Mouse (Mus musculus) thymus, postnatal 10 days (tissue): ENCODE measurements around the gene Whamm.

Source experiments
- DNase-seq, 2 experiments: peaks; one replicate each; pipeline ENCODE4 v3.0.0; 2021; ENCODE audit warnings: low spot score in 2 of 2

The Whamm gene

DNA sequence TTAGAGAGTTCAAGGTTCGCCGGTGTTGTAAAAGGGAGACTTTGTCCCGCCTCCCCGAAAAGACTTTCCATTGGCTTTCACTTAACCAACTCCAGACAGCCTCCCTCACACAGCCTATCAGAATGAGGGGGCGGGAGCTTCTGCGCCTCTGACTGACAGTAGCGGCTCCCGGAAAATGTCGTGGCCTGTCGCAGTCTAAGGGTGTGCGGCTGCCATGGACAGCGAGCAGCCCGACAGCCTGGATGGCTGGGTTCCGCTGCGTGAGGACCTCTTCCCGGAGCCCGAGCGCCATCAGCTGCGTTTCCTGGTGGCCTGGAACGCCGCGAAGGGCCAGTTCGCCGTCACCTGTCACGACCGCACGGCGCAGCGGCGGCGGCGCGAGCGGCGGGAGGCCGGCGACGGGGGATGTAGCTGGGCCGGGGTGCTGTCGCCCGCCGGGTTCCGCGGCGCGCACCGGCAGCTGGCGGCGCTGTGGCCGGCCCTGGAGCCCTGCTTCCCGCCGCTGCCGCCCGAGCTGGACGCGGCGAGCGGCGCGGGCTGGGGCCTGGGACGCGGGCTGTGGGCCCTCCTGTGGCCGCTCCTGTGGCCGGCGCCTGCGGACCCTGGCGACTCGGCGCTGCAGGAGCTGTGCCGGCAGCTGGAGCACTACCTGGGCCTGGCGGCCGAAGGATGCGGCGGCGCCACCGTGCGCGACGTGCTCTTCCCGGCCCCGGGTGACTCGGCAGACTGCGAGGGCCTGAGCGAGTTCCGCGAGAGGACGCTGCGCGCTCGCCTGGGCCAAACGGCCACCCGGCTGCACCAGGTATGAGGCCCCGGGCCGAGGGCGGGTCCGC, at the start of gene Whamm:
Whamm (plus strand) TSS at position 159 of the 833 bp plus-strand sequence.
- DNase-seq = peak; percentile 89 to 90

GRCm38 (mm10) chr7:81523008-81523662, 47.9 kb upstream of the Whamm start:
- peak; percentile 85 to 88 for DNase-seq

DNA sequence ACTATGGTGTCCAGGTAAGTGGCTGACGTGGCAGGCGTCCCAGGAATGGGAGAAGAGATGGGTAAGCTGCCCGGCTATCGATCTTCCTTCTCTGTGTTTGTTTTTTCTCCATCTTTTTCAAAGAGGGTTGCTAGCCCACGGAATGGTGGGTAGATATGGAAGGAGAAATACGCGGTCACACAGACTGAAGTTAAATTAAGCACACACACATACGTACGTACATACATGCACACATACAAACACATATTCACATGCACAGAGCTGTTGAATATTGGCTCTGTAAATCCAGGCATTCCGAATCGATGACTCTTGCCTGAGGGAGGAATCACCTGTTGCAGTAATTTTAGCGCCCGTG, 47.4 kb upstream of the Whamm start:
- DNase-seq = no peak

- no peak for DNase-seq
Measured at GRCm38 (mm10) chr7:81528918-81529317, 42.1 kb upstream of the Whamm start.

GRCm38 (mm10) chr7:81531462-81531861, 39.6 kb upstream of the Whamm start:
- DNase-seq = no peak

GRCm38 (mm10) chr7:81536478-81536877, 34.6 kb upstream of the Whamm start:
- DNase-seq = no peak

DNA sequence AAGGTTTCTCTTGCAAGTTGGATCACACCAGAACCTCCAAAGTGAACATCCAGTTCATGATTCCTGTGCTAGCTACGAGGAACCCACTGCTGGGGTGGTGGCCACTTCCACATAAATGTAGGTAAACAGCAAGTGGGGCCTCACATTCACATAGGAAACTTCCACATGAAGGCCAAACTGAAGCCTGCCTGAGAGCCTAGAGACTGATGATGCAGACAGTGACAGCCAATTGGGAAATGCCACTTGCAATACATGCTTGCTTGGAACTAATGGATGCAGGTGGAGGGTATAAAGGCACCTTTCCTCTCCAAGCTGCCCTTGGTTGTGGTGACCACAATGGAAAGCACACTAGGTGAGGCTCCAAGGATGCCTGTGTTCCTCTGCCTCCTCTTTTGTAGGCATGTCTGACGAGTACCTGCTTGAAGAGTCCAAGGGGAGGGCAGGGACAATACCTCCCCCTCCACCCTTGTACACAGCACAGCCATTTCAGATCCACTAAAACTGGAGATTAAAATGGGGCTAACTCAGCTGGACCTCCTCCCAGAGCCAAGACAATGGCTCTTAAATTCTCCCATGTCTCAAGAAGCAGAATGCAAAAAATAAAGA, 32.9 kb upstream of the Whamm start:
- no peak for DNase-seq

DNA sequence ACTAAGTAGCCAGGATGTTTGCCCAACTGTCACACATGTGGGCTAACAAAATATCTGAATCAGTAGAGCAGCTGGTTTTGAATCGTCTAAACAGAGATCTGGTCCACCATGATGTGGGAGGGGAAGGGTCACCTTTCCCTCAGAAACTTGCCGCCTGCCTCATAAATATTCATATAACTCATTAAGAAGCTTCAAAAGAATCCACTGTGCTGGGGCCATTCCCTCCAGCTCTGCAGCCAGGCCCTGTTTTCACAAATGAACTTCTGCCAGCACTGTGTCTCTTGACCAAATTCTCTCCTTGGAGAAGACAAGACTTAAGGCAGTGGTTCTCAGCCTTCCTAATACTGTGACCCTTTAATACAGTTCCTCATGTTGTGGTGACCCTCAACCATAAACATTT, 31.5 kb upstream of the Whamm start:
- DNase-seq = no peak

GRCm38 (mm10) chr7:81540999-81541398, 30.1 kb upstream of the Whamm start:
- DNase-seq = no peak

DNA sequence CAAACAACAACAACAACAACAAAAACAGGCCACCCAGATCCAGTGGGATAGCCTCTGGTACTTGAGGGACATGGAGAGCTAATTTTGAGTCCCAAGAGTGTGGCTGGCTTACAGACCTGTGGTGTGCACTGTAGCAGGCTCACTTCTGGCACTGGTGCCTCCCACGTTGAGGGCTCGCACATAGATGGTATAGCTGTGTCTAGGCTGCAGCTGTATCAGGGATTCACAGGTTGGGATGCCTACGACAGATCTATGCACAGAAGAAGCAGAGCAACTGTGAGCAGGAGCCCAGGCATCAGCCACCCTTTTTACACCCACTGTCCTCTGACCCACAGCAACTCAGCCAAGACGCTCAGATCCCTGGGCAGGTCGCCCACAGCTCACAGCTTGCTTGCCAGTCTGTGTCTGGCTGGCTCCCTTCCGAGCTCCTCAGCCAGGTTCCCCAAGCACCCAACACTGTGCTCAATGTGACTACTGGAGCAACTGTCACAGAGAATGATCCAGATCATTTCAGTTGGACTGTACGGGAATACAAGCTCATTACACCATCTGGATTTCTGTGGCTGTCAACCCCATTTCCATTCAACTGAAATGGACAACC, 29.0 kb upstream of the Whamm start:
- no peak for DNase-seq

DNA sequence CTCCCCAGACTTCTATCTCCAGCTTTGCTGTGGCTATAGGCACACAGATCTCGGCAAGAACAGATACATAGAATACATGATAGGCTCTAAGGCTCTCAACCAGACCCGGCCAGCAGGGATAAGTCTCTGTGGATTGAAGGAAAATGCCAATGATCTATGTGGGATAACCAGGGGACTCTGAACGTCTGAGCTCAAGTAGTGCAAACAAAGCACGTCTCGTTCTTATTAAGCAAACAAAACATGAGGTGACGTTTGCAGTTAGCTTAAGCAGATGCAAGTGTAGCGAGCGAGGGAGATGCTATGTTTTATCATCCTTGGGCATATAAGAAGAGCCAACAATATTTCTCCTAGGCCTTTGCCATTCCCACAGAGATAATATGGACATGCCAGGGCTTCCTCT, 28.1 kb upstream of the Whamm start:
- no peak for DNase-seq

- no peak for DNase-seq
Measured at GRCm38 (mm10) chr7:81548864-81549263, 22.2 kb upstream of the Whamm start.

- DNase-seq = no peak
Measured at GRCm38 (mm10) chr7:81553589-81553988, 17.5 kb upstream of the Whamm start.

DNA sequence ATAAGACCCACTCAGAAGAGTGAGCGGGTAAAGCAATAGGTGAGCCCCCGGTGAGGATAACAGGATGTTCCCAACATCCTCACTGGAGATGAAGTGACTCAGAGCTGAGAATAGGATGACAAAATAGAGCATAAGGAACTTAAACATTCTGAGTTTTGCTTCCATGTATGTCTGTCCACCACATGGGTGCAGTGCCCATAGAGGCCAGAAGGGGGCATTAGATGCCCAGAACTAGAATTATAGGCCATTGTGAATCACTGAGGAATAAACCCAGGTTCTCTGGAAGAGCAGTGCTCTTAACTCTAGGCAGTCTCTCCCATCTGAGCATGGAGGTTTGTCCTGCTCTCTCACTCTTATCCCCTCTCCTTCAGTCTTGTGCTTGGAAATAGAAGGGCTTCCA, 16.7 kb upstream of the Whamm start:
- DNase-seq = peak in 1 of 2 experiments; percentile 42

GRCm38 (mm10) chr7:81556839-81557238, 14.2 kb upstream of the Whamm start:
- no peak for DNase-seq

DNA sequence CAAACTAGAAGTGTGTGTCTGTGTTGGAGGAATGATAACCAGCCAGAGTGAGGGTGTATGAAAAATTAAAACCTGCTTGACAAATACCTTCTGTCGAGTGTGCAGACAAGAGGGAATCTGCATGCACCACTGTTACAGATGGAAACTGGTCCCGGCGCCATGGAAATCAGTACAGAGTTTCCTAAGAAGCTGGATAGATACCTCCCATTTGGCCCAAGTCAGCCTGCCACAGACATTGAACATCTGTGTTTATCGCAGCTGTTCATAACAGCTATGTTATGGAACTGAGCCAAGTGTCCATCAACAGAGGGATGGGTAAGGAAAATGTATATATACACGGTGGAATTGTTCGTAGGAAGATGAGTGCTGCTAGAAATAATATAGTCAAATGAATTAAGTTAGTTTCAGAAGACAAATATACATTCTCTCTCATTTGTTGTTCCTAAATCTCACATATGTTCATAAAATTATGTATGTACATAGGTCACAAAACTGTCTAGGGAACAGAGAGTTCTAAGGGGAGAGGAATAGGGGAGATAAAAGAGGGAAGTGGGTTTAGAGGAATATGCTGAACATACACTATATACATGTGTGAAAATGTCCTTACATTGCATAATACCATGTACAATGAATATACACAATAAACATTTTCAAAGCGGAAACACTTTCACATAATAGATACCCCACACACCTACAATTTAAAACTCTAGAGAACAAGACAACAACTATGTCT, 13.6 kb upstream of the Whamm start:
- DNase-seq = no peak

- no peak for DNase-seq
Measured at GRCm38 (mm10) chr7:81557985-81558360, 13.1 kb upstream of the Whamm start.

DNA sequence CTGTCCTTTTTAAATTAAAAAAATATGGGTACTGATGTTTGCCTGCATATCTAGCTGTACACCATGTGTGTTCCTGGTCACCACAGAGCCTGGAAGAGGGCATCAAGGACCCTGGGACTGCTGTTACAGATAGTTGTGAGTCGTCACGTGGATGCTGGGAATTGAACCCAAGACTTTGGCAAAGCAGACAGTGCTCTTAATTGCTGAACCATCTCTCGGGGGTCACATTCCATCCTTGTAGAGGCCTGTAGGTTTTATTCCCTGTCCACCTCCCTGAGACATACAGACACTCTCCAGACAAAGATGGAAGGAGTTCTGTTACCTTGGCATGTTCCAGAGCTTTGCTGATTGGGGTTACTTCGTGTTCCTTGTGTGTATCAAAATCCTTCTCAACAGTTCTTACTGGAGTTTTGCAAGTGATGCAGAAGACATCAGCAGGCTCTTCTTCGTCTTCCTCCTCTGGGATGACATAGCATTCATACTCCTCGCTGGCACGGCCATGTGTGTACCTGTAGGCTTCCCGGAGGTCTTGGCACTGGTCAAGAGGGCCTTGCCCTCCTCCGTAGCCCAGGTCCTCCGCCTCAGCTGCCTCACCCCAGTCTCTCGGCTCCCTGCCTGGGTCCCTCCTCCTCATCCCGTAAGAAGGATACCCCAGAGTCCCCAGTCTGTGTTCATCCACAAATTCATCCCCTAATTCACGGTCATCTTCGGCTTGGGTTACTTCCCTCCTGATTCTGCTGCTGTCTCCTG, 11.7 kb upstream of the Whamm start:
- DNase-seq = no peak

- no peak for DNase-seq
Measured at GRCm38 (mm10) chr7:81560101-81561049, 10.7 kb upstream of the Whamm start.

GRCm38 (mm10) chr7:81561211-81561610, 9.9 kb upstream of the Whamm start:
- DNase-seq = no peak
